Mouse (Mus musculus): ENCODE results near the gene Nell2.

DNA sequence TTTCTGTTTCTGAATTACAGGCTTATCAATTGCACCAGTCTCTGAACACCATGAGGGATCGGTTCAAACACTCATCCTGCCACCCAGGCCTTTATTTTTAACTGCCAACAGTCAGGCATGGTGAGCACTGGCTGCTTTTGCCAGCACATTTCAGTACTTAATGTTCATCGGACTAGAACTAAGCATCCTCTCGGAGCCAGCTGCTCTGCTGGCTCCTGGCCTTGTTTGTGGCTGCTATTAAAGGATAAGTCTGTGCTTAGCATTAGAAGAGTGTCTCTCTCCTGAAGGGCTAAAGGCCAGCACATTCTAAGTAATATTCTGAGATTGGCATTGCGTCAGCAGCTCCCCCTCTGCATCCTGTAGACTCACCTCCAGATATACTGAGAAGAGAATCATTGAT is 7.9 kb upstream of the Nell2 start:
- TF ChIP-seq E2F4 (IDR thresholded peaks at IDR 0.05; ENCODE audit: insufficient read depth): no peak
- no peak for TF ChIP-seq POLR2A (IDR thresholded peaks at IDR 0.05; ENCODE audit: insufficient read length, low read depth)
- TF ChIP-seq MAX (IDR thresholded peaks at IDR 0.05; ENCODE audit: low read depth): no peak
- no peak for TF ChIP-seq USF1 (IDR thresholded peaks at IDR 0.05; ENCODE audit: low read depth)
- TF ChIP-seq MYOD1 (IDR thresholded peaks at IDR 0.05; ENCODE audit: control insufficient read depth in 1 of 3, insufficient read length in 2 of 3, low read depth in 2 of 3): no peak
- no peak for TF ChIP-seq MYOG (IDR thresholded peaks at IDR 0.05; ENCODE audit: control insufficient read depth in 1 of 3, insufficient read depth in 1 of 3, insufficient read length in 2 of 3, low read depth in 2 of 3)
- TF ChIP-seq POLR2AphosphoS2 (IDR thresholded peaks at IDR 0.05; ENCODE audit: insufficient read length, low read depth): no peak
